Mouse (Mus musculus): ENCODE data around the gene Rpa3.

Gene Rpa3

DNA sequence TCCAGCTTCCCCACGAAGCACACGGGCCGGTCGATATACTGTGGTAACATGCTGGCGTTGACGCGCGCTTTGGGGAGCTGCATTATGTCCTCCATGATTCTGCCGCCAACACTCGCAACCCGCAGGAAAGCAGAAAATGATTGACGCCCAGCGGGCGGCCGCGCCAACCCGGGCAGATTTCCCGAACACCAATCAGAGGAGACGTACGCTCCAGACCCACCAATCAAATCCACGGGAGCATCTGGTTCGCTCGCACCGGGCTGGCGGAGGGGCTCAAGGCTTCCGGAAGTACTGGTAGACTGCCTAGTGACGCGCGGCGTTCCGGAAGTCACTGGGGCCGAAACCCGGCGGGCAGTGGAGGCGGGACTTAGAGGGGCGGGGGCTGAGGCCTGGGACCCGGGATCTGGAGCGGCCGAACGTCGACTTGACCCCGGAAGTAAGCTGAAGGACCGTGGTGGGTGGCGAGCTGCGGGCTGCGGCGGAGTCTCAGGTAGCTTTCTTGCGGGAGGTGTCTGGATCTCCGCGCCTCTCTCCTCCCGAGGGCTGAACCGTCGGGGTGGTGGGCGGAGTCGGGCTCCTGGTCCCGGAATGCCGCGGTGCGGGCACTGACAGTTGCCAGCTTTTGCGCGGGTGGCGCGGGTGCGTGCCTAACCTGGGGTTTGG, at the start of gene Rpa3, which contains the start of the genes Umad1 and Gm45062:
Gene Rpa3, minus strand, starts transcription at position 170 of the 663 bp plus-strand sequence.
Gene Umad1, plus strand, starts transcription at position 285 of the 663 bp plus-strand sequence.
Gene Gm45062, plus strand, starts transcription at position 447 of the 663 bp plus-strand sequence.
- DNase-seq (ENCODE audit: low read depth, low spot score), result peak; percentile 95

DNA sequence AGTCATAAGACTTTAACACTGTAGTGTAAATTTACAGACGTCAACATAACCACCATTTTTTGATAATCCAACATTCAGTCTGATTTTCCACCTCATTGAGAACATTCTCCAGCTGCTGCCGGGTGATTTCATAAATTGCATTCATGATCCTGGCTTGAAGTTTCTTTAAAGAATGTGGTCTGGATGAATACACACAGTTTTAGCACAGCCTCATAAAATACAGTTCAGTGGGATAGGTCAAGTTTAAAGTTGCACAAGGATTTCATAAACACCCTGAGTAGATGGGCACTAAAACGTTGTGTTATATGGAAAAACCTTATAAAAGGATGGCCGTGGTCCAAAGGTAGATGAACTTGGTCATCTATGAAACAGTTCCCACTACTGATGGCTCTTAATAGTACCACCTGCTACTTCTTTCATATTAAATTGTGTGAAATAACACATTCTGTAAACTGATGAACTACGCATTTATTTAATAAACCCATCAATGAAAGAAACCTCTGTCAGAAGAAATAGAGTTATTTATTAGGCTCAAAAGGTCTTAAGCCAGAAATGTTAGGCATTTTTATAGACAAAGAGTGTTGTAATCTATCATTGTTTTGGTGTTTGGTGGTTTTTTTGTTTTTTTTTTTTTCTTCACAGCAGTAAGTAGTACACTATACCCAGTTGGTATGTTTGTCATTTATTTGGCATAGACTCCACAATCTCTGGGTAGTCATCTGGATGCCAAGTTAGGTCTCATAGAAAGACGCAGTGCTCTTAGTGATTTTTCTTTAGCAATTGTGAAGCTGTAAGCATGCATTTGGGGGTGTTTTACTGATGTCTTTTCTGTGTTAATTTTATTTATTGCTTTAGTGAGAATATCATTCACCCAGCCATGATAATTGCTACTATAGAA, 49.2 kb upstream of the Rpa3 start:
- DNase-seq (ENCODE audit: low read depth, low spot score), result no peak

DNA sequence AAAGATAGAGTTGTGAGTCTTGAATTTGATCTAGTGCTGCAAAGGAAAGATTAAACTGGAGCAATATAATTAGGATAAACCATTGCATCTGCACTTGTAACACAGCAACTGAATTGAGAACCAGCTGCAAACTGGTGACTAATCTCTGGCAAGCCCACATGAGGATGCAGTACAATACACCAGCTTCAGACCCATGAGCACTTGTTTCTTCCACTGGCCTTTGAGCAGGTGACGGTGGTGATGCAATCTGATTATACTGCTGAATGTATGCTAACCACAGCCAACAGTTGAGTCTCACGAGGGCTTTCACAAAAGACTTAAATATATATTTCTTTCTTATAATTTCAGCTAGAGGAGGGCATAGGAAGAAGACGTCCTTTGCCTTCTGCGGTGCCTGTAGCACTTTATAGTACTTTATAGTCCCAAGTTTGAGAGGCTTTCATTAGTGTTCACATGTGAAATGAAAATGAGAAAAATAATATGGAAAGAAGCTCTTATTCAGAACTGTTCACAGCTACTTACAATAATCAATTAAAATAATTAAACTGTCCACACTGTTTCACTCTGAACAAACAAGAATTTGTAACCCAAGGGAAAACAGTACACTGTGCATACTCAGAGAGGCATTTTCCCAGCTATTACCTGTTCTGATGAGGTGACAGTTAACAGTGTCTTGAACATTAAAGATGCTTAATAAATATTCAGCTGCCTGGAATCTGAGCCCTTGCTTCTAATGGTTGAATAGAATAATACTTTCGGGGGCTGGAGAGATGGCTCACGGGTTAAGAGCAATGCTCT, 40.3 kb upstream of the Rpa3 start:
- no peak for DNase-seq (ENCODE audit: low read depth, low spot score)

DNA sequence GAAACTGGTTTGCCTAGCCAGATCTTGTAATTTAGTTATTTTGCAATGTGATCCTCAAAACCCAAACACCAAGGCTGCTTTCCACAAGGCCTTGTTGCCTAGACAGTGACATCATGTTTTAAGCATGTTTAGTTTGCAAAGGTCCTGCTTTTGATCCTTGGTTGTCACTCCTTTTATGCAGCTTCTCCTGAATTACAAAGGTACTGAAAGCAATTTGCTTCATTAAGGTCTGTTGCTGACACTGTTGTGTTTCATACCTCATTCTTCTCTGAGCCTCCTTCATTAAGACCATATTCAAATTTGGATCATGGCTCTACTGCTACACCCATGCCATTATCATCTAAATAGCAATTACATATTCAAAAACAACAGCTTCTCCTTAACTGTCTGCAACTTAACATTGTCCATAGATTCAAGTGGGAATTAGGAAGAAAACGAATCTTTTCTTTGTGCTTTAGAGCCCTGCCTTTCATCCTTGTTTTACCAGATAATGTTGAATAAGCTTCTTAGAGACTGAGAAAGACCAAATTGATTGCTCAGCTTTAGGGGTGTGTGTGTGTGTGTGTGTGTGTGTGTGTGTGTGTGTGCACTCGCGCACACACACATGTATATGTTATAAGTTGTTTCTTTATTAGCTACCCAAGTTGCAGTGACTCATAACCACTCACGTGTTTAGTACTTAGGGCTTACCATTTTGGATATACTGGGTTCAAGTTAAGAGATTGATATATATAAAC, 35.2 kb upstream of the Rpa3 start:
- DNase-seq (ENCODE audit: low read depth, low spot score), result no peak

DNA sequence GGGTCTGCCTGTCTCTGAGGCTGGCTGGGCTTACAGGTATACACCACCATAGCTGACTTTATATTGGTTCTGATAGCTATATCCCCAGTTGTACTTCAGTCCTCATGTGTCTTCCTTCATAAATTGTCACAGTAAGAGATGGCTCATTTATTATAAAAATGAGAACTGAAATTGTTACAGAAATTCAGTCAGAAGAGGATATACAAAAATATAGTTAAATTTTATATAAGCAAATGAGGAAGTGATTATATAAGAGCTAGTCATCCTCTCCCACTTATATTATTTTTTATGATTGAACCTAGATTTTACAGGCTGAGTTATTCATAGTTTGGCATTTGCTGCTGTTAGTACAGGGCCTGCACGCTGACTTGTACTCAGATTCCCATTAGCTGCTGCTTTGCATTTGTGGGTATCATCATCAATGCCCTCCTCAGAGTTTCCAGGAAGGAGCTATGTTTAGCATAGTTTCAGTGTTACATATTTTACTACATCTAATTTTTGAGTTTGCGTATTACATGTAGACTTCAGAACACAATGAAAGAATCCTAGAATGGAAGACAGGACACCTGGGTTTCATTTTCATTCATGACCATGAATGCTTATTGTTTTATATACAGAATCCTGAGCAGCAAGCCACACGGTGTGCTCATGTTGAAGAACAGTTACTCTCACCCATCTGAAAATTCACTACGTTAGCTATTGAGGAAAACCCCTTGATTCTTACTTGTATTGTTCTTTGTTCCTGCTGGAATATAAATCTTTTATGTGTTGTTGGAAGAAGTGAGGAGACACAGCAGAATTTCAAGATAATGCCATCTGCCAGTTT, 30.0 kb upstream of the Rpa3 start:
- no peak for DNase-seq (ENCODE audit: low read depth, low spot score)

DNA sequence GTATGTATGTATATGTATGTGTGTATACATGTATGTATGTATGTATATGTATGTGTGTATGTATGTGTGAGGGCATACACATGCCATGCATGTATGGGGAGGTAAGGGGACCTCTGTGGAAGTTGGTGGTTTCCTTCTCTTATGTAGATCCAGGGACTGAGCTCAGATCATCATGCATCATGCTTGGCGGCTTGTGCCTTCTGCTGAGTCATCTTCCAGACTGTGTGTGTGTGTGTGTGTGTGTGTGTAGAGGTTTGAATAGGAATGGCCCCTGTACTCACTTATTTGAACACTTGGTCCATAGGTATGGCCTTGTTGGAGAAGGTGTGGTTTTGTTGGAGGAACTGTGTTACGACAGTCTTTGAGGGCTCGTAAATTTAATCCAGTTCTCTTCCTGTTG, 27.2 kb upstream of the Rpa3 start:
- no peak for DNase-seq (ENCODE audit: low read depth, low spot score)

DNA sequence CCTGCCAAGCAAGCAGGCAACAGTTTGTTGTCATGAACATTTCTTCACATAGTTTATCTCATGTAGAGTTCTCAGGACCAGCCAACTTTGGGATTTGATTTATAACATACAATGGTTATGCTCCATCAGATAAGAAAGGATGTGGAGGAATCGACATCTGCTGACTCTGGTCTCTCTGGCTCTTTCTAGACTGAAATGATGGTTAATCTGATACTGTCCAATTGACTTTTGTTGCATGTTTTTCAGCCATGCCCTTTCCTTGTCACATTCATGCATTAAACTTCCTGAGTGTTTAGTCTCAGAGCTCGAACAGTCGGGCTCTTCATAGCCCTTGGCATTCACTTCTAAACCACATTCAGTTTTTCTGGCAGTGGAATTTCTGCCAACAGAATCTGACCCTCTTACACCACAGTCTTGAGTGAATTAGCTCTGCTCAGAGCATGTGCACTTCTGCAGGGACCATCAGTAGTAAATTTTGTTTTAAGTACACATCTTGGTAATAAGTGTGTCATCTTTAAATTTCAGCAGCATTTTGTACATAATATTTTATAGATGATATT, 26.5 kb upstream of the Rpa3 start:
- DNase-seq (ENCODE audit: low read depth, low spot score), result no peak

DNA sequence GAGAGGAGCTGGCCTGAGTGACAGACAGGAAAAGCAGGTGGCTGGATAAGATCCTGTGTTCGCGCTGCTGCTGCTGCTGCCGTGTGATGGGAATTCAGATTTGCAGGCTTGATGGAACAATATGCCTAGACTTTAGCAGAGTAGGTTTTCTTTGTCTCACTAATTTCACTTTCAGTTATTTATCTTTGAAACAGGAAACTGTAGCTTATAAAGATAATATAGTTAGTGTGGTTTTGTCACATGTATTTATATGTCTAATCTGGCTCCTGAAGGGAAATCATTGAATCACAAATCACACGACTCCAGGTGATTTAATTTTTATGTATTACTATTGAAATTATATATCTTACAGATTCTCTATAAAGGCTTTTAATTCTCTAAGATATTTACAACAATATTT, 24.3 kb upstream of the Rpa3 start:
- DNase-seq (ENCODE audit: low read depth, low spot score), result no peak

DNA sequence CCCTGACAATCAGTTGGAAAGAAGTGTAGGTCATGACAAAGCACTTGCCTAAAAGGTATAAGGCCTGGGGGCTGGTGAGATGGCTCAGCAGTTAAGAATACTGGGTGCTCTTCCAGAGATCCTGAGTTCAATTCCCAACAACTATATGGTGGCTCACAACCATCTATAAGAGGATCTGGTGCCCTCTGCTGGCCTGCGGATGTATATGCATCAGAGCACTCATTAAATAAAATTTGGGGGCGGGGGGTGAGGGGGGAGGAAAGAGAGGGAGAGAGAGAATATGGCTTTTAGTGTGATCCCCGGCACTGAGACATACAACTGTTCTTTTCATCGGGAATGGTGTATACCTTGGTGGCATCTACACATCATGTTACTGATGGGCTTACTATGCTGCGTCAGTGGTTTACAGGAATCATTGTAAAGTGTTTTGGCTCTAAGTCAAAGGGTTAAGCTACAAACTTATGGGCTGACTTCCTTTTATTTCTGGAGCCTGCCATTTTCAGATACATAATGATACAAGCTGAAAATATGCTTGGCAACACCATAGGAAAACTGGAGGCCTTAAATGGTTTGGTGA, 19.5 kb upstream of the Rpa3 start:
- no peak for DNase-seq (ENCODE audit: low read depth, low spot score)

DNA sequence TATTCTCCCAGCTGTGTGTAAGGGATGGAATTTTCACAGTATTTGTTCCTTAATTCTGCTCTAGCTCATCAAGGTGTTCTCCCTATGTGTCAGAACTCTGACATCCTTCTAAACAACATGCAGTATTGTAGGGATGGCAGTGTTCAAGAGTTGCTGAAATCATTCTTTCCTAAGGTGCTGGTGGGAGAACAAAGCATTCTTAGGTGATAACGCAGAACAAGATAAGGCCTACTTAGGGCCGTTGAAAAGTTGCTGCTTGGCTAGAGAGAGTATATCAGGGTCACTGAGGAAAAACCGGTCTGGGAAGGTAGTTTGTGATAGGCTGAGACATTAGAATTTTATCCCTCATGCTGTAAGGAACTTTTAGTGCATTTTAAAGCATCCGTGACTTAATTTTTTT, 17.5 kb upstream of the Rpa3 start:
- DNase-seq (ENCODE audit: low read depth, low spot score), result no peak

DNA sequence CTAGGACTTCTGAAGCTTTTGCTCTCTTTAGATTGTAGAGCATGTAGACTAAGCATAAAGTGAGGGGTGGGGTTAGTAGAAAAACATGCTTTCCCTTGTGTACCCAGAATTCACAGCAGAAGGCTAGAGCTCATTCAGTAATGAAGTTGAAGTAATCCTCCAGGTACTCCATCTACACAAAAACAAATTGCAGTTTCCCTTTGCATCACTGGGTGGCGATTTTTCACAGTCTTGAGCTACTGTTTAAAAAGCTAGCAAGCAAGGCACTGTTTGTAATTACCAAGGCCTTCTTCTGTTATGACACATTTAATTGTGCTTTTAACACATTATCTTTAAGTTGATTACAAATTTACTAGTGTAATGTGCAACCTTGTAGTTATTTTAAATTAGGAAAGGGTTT, 16.1 kb upstream of the Rpa3 start:
- DNase-seq (ENCODE audit: low read depth, low spot score), result peak; percentile 61

DNA sequence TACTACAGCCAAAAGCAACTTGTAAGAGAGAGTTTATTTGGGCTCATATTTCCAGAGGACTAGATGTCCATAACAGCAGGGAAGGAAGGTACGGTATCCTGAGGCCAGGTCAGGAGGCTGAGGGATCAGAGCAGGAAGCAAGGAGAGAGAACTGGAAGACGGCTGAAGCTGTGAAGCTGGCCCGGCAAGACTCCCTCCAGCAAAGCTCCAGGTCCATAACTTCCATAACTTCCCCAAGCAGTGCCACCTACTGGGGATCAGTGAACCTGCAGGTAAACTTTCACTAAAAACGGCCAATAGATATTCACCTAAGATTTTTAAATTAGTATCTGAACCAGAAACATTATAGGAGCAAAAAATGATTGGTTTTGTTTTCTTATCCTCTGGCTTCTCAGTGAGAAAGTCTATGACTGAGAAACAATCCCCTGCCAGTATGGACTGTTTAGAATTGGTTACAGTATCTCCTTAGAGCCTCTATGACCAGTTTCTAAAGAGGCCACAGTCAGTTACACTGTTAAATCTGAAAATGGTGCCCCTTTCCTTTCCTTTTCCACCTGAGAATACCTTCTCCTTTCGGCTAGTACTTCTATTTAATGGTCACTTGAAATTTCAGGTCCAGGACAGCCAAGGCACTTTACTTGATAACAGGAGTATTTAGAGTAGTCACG, 15.5 kb upstream of the Rpa3 start:
- DNase-seq (ENCODE audit: low read depth, low spot score), result no peak

DNA sequence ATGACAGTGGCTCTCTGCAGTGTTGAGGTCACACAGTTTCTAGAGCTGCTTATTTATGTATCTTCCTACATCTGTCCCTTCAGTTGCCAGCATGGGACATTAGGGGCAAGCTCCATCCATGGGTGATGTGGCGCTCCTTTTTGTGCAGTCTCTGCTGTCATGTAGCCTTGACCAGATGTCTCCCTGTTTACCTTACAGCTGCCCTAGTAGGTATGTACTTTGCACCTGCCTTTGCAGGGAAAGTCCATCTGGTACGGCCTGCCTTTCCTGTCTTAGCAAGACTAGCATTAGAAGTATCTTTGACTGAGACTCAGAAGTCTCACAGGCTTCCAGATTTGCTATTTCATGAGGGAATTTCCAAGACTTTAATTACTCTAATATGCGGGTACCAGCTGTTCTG, 12.1 kb upstream of the Rpa3 start:
- no peak for DNase-seq (ENCODE audit: low read depth, low spot score)

DNA sequence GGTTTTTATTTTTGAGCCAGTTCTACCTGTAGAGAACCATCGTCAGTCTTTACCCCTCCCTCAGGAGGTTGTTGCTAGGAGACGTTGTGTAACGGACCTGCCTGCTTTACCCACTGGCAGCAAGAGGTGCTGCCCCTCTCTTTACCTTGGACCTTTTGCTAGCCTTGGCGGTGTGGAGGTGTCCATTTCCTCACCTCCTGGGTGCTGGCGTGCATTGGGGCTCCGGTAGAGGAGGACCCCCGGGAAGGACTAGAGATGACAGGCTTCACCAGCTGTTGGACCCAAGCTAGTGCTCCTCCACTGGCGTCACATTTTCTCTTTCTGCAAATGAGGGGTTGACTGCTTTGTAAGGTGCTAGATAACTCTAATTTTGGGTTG, 683 bp upstream of the Rpa3 start:
- no peak for DNase-seq (ENCODE audit: low read depth, low spot score)

DNA sequence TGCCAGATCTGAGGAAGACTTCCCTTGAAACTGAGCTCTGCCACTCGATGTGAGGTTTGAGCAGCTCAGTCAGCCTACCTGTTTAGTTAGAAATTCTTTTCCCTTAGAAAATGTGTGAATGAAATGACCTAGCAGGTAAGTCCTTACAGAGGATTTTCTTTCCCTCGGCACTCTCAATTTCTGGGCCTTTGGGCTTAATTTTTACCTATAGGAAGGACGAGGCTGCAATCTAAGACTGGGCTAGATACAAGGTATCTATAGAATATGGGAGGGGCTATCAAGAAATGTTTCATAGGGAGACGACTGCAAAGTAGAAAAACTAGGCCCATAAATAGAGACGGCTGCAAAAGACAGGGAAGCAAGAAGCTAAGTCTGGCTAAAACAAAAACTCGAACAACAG, 657 bp downstream of the Rpa3 start:
- no peak for DNase-seq (ENCODE audit: low read depth, low spot score)

DNA sequence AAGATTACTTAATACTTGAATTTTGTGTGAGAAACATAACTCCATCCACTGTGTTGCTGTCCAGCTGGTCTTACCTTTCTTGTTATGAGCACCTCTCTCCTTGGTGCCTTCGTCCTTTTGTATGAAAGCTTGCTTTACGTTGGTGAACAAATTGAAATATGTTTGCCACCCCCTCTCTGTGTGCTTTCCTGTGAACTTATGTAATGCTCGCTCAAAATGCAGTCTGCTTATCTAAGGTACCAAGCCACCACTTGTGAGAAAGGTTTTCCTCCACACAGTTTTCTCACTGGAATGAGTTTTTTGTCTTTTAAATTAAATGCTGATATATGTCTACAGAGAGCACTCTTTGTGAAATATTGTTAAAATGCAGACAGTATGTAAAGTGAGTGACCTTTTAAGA, 30.4 kb downstream of the Rpa3 start:
- DNase-seq (ENCODE audit: low read depth, low spot score), result no peak

DNA sequence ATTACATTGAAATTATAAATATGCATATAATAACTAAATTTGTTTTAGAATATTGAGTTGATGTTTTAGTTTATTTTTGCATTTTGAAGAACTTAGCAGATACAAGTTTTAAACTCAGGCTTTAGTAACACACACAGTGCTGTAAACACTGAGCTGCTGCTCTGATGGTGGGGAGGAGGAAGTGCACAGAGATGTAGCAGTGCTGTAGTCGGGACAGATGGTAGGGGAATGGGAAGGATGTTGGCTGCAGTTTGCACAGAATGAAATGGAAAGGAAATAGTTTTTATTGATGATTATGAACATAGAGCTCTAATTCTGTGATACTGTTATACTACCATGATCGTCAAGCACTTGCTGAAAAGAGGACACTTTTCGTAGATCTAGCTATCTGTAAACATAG, 31.9 kb downstream of the Rpa3 start:
- no peak for DNase-seq (ENCODE audit: low read depth, low spot score)

DNA sequence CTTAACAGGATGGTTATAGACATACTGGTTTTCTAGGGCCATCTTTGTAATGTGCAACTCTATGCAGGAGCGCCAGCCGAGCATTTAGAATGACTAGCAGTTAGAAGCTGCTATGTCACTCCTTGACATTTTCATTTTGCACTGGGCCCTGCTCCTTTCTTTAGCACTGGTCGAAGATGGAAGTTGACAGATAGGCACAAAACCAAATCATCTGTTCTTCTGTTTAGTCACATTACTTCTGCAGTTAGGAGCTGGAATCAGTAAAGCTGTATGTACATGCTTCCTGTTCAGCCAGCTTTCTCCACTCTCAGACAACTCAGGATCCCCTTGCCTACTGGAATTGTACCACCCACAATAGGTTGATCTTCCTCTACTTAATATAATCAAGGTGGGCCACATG, 48.3 kb downstream of the Rpa3 start:
- no peak for DNase-seq (ENCODE audit: low read depth, low spot score)

DNA sequence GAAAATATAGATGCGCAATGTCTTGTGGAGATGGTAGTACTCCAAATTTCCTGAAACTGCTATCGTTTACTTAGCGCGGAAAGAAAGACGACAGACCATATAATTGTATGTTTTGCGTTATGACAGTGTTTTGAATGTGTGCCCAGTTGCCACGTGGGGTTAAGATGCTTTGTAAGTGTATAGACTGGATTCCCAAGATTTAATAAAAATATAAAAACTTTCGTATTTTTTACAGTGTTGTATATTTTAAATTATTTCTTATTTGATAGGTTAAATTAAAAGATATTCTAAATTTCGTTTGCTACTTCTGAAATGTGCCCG, 49.1 kb downstream of the Rpa3 start:
- no peak for DNase-seq (ENCODE audit: low read depth, low spot score)

All from retina, adult 2 months (tissue).